Mouse (Mus musculus): ENCODE measurements around the gene Gpc4.

Gpc4 gene

GRCm38 (mm10) chrX:52151100-52151499 lies 14.0 kb downstream of the Gpc4 start:
- no peak for DNase-seq (ENCODE audit: low spot score in 2 of 2)

GRCm38 (mm10) chrX:52145563-52145962 lies 19.5 kb downstream of the Gpc4 start:
- DNase-seq (ENCODE audit: low spot score in 2 of 2): no peak

- no peak for DNase-seq (ENCODE audit: low spot score in 2 of 2)
Measured at GRCm38 (mm10) chrX:52144491-52144890, 20.6 kb downstream of the Gpc4 start.

GRCm38 (mm10) chrX:52140316-52140715 lies 24.7 kb downstream of the Gpc4 start:
- DNase-seq (ENCODE audit: low spot score in 2 of 2): no peak

GRCm38 (mm10) chrX:52138461-52139075 lies 26.5 kb downstream of the Gpc4 start:
- DNase-seq (ENCODE audit: low spot score in 2 of 2): no peak

- no peak for DNase-seq (ENCODE audit: low spot score in 2 of 2)
Measured at GRCm38 (mm10) chrX:52138033-52138432, 27.0 kb downstream of the Gpc4 start.

- no peak for DNase-seq (ENCODE audit: low spot score in 2 of 2)
Measured at GRCm38 (mm10) chrX:52136525-52136924, 28.5 kb downstream of the Gpc4 start.

- no peak for DNase-seq (ENCODE audit: low spot score in 2 of 2)
Measured at GRCm38 (mm10) chrX:52129604-52130003, 35.4 kb downstream of the Gpc4 start.

GRCm38 (mm10) chrX:52128794-52129193 lies 36.3 kb downstream of the Gpc4 start:
- DNase-seq (ENCODE audit: low spot score in 2 of 2): no peak

- no peak for DNase-seq (ENCODE audit: low spot score in 2 of 2)
Measured at GRCm38 (mm10) chrX:52113651-52114050, 51.4 kb downstream of the Gpc4 start.

GRCm38 (mm10) chrX:52109663-52110062 lies 55.4 kb downstream of the Gpc4 start:
- DNase-seq (ENCODE audit: low spot score in 2 of 2): no peak

- DNase-seq (ENCODE audit: low spot score in 2 of 2): no peak
Measured at GRCm38 (mm10) chrX:52108966-52109365, 56.1 kb downstream of the Gpc4 start.

GRCm38 (mm10) chrX:52103771-52104170 lies 61.3 kb downstream of the Gpc4 start:
- no peak for DNase-seq (ENCODE audit: low spot score in 2 of 2)

GRCm38 (mm10) chrX:52101940-52102339 lies 63.1 kb downstream of the Gpc4 start:
- no peak for DNase-seq (ENCODE audit: low spot score in 2 of 2)

- DNase-seq (ENCODE audit: low spot score in 2 of 2): no peak
Measured at GRCm38 (mm10) chrX:52101445-52101844, 63.6 kb downstream of the Gpc4 start.

- peak in 1 of 2 experiments; percentile 14 for DNase-seq (ENCODE audit: low spot score in 2 of 2)
Measured at GRCm38 (mm10) chrX:52087726-52088348, 77.2 kb downstream of the Gpc4 start.

GRCm38 (mm10) chrX:52086885-52087573 lies 78.0 kb downstream of the Gpc4 start:
- no peak for DNase-seq (ENCODE audit: low spot score in 2 of 2)

- DNase-seq (ENCODE audit: low spot score in 2 of 2): no peak
Measured at GRCm38 (mm10) chrX:52083557-52083956, 81.5 kb downstream of the Gpc4 start.

GRCm38 (mm10) chrX:52072410-52072809 lies 92.6 kb downstream of the Gpc4 start:
- no peak for DNase-seq (ENCODE audit: low spot score in 2 of 2)

GRCm38 (mm10) chrX:52053416-52053815 lies 111.6 kb downstream of the Gpc4 start:
- no peak for DNase-seq (ENCODE audit: low spot score in 2 of 2)

- DNase-seq (ENCODE audit: low spot score in 2 of 2): no peak
Measured at GRCm38 (mm10) chrX:52052011-52052410, 113.0 kb downstream of the Gpc4 start.

- DNase-seq (ENCODE audit: low spot score in 2 of 2): no peak
Measured at GRCm38 (mm10) chrX:52050941-52051340, 114.1 kb downstream of the Gpc4 start.

- DNase-seq (ENCODE audit: low spot score in 2 of 2): no peak
Measured at GRCm38 (mm10) chrX:52039875-52040274, 125.2 kb downstream of the Gpc4 start.
